Mouse (Mus musculus) heart, embryonic 14.5 days (tissue): ENCODE results near the gene Cux1. TPM values are rescaled to one million over a fixed set of nuclear protein-coding genes. Genes with fewer than 3 reads are reported as not detected.

ENCODE experiments used
- ATAC-seq: fragments of 200-750 bp; cut with Nextera tagmentation; 2 replicates; pipeline ENCODE4 v1.8.0; 2017; ENCODE audit warnings: low read depth, moderate TSS enrichment; ENCODE audit not compliant: insufficient number of reproducible peaks, insufficient read depth, low FRiP score
- H3K27ac ChIP-seq, 2 experiments: fragments of 200-500 bp in 1 of 2; fragments of 300-500 bp in 1 of 2; sonication (generic) in 1 of 2; replicated peaks in 1 of 2; 2 replicates each; pipeline ENCODE4 v1.5.1; 2012 to 2014; ENCODE audit warnings: low read depth in 2 of 2, low read length in 2 of 2, control low read depth in 1 of 2, mild to moderate bottlenecking in 1 of 2, mixed read lengths in 1 of 2; ENCODE audit not compliant: control insufficient read depth in 1 of 2, insufficient read depth in 1 of 2
- H3K27me3 ChIP-seq: fragments of 300-500 bp; sonication (generic); 2 replicates; pipeline ENCODE4 v1.6.1; 2014; ENCODE audit warnings: mild to moderate bottlenecking, low read length, control low read depth; ENCODE audit not compliant: control insufficient read depth, insufficient read depth
- H3K36me3 ChIP-seq: fragments of 300-500 bp; sonication (generic); 2 replicates; pipeline ENCODE4 v1.6.1; 2014; ENCODE audit warnings: mild to moderate bottlenecking, control low read depth, low read length, mixed read lengths; ENCODE audit not compliant: control insufficient read depth, insufficient read depth
- H3K4me1 ChIP-seq, 2 experiments: fragments of 200-500 bp in 1 of 2; fragments of 300-500 bp in 1 of 2; sonication (generic) in 1 of 2; 2 replicates each; pipeline ENCODE4 v1.6.1; 2012 to 2014; ENCODE audit warnings: low read length in 2 of 2, control low read depth in 1 of 2, mixed read lengths in 1 of 2; ENCODE audit not compliant: control insufficient read depth in 2 of 2, insufficient read depth in 2 of 2
- H3K4me2 ChIP-seq: fragments of 300-500 bp; sonication (generic); 2 replicates; pipeline ENCODE4 v1.6.1; 2014; ENCODE audit warnings: mild to moderate bottlenecking, low read length
- H3K4me3 ChIP-seq, 2 experiments: fragments of 200-500 bp in 1 of 2; fragments of 300-500 bp in 1 of 2; sonication (generic) in 1 of 2; 2 replicates each; pipeline ENCODE4 v1.5.1; 2012 to 2014; ENCODE audit warnings: low read length in 2 of 2, mild to moderate bottlenecking in 2 of 2, control low read depth in 1 of 2, low read depth in 1 of 2, moderate library complexity in 1 of 2; ENCODE audit not compliant: control insufficient read depth in 1 of 2, insufficient read depth in 1 of 2
- H3K9ac ChIP-seq: fragments of 300-500 bp; sonication (generic); 2 replicates; pipeline ENCODE4 v1.6.1; 2014; ENCODE audit warnings: mild to moderate bottlenecking, low read length
- H3K9me3 ChIP-seq: fragments of 300-500 bp; sonication (generic); 2 replicates; pipeline ENCODE4 v1.6.1; 2016; ENCODE audit warnings: low read length, control low read depth; ENCODE audit not compliant: control insufficient read depth
- WGBS: fragments of 180-500 bp; shearing (Covaris S2); extraction: QIAGEN DNeasy Blood & Tissue Kit; methylation state at CpG from one replicate; pipeline ENCODE4 v1.1.7; 2014; 5-methylcytosine and 5-hydroxymethylcytosine counted together
- polyA plus RNA-seq: library from polyadenylated mRNA; unstranded; fragments of >200 nt; fragmentation: Nextera tagmentation; extraction: Ambion mirVana; gene quantifications from 2 replicates; pipeline ENCODE4 v1.2.1, GENCODE M21; 2014

The Cux1 gene
- polyA plus RNA-seq, 1 experiment from 2014 or later: 71.6 TPM

DNA sequence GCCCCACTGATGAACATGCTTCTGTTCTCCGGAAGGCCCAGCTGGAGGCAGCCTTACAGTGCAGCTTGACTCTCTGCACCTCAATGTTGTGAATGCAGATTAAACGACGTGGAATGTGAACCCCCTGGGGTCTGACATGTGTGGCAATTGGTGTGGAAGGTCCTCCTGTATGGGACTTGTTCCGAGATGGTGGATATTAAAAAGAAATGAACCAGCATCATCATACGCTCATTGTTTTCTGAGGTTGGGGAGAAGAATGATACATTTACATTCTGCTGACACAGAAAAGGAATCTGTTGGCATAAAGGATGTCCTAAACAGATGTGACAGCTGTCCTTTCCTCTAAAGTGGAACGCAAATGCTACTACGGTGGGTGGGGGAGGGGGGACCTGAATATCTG lies 203.9 kb downstream of the Cux1 start:
- H3K9ac ChIP-seq: no peak overlapping the region
- no peak for ATAC-seq
- H3K4me3 ChIP-seq: no peak overlapping the region
- H3K27ac ChIP-seq: no peak overlapping the region
- H3K4me1 ChIP-seq: no peaks in the 10 kb centered on the region; a peak in 1 of 4 replicates
- H3K36me3 ChIP-seq: peaks cover 89% of the 10 kb centered on the region
- no peaks in the 10 kb centered on the region for H3K9me3 ChIP-seq
- H3K27me3 ChIP-seq: no peaks in the 10 kb centered on the region
- H3K4me2 ChIP-seq: no peak overlapping the region
- WGBS: 70% methylated on average over 7 of the region's 7 CpGs

DNA sequence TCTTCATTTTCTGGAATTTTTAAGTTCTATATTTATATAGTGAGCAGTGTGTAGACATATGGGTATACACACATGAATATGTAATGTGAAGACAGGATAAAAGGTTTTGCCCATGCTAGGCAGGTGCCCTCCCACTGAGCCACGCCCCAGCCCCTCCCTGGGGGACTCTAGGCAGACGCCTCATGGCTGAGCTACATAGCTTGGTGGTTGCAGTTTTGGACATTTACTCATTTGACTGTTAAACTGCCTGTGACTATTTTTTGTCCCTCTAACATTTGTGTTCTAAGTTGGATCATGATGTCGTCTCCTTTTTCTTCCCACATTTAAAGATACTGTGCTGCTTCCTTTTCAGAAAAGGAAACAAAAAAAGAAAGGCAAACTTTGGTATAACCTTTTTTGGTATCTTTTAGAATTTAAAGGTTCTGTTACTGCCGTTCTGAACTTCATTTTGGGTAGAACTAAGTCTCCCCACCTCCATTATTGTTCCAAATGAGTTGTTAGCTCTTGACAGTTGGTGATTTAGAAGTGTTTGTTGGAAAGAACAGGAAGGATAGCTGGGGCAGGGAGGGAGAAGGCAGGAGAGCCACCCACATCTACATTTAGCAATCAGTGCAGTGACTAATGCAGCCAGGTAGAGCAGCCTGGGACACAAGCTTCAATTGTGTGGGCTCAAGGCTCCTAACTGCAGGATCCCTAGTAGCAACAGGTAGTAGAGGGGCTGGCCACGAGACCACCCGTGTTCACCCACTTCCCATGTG lies 204.6 kb downstream of the Cux1 start:
- no peak overlapping the region for H3K4me2 ChIP-seq
- no peak for ATAC-seq
- no peak overlapping the region for H3K4me3 ChIP-seq
- H3K9me3 ChIP-seq: no peaks in the 10 kb centered on the region
- H3K9ac ChIP-seq: no peak overlapping the region
- peaks cover 88% of the 10 kb centered on the region for H3K36me3 ChIP-seq
- H3K27ac ChIP-seq: no peak overlapping the region
- H3K27me3 ChIP-seq: no peaks in the 10 kb centered on the region
- peaks cover 1 to 7% of the 10 kb centered on the region in 2 experiments; a peak in 3 of 4 replicates for H3K4me1 ChIP-seq
- WGBS: 84% methylated on average over 6 of the region's 6 CpGs

DNA sequence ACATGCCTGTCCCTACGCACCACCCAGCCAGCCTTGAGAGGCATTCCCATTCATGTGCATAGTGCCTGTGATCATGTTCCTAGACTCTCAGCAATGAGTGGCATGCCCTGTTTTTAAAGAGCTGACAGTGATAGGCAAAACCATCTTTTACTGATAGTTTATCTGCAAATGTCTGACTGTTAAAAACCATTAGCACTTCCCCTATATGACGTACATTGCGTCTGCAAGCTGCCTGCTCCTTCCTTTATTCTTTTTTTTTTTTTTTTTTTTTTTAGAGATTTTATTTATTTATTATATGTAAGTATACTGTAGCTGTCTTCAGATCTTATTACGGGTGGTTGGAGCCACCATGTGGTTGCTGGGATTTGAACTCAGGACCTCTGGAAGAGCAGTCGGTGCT lies 205.3 kb downstream of the Cux1 start:
- WGBS: 85% methylated on average over 5 of the region's 5 CpGs
- ATAC-seq: no peak
- H3K36me3 ChIP-seq: peaks cover 87% of the 10 kb centered on the region

DNA sequence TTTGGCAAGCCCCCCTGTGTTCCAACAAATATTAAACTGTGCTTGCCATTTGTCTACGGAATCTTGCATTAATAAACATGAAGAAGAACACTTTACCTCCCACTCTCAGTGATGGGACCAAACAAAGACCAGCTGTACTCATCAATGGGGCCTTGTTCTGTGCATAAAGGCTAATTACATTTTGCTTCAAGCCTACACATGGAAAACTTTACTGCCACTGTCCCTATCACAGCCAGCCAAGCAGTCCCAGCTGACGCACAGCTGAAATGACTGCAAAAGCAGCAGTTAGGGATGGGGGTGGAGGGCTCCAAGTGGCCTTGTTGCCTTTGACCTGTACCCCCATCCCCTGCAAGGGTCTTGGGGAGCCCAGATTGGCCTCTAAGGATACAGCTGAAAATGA lies 210.1 kb downstream of the Cux1 start:
- H3K9me3 ChIP-seq: no peaks in the 10 kb centered on the region
- H3K4me3 ChIP-seq: no peak overlapping the region
- 75% methylated on average over 2 of the region's 2 CpGs for WGBS
- no peaks in the 10 kb centered on the region for H3K27me3 ChIP-seq
- no peak overlapping the region for H3K27ac ChIP-seq
- no peak overlapping the region for H3K9ac ChIP-seq
- H3K4me1 ChIP-seq: peaks cover 17 to 45% of the 10 kb centered on the region in 2 experiments
- no peak overlapping the region for H3K4me2 ChIP-seq
- peaks cover 59% of the 10 kb centered on the region for H3K36me3 ChIP-seq
- no peak for ATAC-seq

More for the DNA sequence above, 205.3 kb downstream of the Cux1 start:
- H3K4me3 ChIP-seq: no peak overlapping the region
- H3K4me2 ChIP-seq: no peak overlapping the region
- peaks cover 5 to 12% of the 10 kb centered on the region in 2 experiments; a peak in 3 of 4 replicates for H3K4me1 ChIP-seq
- H3K27me3 ChIP-seq: no peaks in the 10 kb centered on the region
- H3K9me3 ChIP-seq: no peaks in the 10 kb centered on the region
- no peak overlapping the region for H3K27ac ChIP-seq
- H3K9ac ChIP-seq: no peak overlapping the region

DNA sequence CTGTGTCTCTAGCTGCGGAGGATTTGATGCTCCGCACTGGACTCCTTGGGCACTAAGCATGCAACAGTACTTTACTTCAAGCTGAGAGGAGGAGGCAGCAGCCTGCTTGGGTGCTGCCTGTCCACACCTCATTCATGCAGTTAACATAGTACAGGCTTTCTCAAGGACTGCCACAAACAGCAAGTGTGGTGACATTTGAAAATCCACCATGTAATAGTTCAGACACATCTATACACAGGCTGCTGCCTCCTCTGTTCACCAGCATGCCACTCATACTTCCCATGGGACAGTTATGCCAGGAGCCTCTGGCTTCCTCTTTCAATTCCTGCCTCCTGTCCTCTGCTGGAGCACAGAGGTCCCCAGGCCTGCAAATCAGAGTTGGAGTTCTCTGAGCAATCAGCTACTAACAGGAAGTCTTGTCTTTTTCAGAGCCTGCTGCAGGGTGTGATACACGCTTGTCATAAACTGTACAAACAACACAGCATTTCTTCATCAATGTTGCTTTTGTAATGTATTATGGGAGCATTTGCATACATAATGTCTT lies 211.6 kb downstream of the Cux1 start:
- Histone ChIP-seq H3K4me2 (no peak overlapping the region), H3K9me3 (no peaks in the 10 kb centered on the region), H3K27me3 (no peaks in the 10 kb centered on the region), H3K9ac (no peak overlapping the region), H3K4me3 (no peak overlapping the region), H3K4me1 (peaks cover 17 to 45% of the 10 kb centered on the region in 2 experiments), H3K27ac (peak overlapping the region; percentile 42 to 73), H3K36me3 (peaks cover 50% of the 10 kb centered on the region)
- 0 out of 2 replicates have a peak, but pooled peaks have one; percentile 55 for ATAC-seq
- 31% methylated on average over 3 of the region's 3 CpGs for WGBS

DNA sequence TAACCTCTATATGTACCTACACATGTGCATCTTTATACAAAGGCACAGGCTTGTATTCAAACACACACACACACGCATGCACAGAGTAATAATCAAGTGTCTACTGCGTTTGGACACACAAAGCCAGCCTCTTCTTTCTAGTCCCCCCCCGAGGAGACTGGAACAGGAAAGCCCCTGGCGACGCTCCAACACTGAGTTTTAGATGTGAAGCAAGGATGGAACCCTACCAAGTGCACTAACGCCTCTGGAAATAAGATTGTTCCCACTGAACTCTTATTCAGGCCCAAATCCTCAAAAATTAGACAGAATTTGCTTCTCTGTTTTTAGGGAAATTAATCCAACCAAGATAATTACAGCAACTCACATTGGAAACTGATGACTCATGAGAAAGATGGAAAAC lies 212.6 kb downstream of the Cux1 start:
- H3K36me3 ChIP-seq: peaks cover 41% of the 10 kb centered on the region
- no peak overlapping the region for H3K4me3 ChIP-seq
- no peaks in the 10 kb centered on the region for H3K9me3 ChIP-seq
- peak overlapping the region in 1 of 2 experiments; percentile 17; a peak in 1 of 4 replicates for H3K27ac ChIP-seq
- H3K9ac ChIP-seq: no peak overlapping the region
- H3K4me2 ChIP-seq: no peak overlapping the region
- H3K27me3 ChIP-seq: no peaks in the 10 kb centered on the region
- peaks cover 17 to 45% of the 10 kb centered on the region in 2 experiments for H3K4me1 ChIP-seq
- WGBS: 69% methylated on average over 6 of the region's 6 CpGs
- no peak for ATAC-seq

DNA sequence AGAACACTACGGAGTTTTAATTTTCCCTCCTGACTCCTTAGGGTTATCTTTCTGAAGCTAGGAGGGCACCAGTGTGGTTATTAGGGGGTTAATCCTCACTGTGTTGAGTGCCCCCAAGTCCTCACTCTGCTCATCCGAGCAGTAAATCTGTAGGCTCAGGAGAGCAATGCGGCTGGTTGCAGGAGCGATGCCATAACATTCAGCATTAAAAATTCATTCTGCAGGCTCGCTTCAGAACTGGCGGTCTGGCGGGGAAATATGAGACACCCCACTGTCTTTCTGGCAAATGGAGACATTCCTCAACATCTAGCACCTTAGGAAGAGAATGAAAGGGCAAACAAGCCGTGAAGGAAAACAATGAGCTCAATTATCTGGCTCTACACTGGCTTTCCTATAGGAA lies 214.2 kb downstream of the Cux1 start:
- Histone ChIP-seq H3K27me3 (no peaks in the 10 kb centered on the region), H3K4me2 (no peak overlapping the region), H3K36me3 (peaks cover 40% of the 10 kb centered on the region), H3K9ac (no peak overlapping the region), H3K27ac (no peak overlapping the region), H3K4me1 (peaks cover 17 to 43% of the 10 kb centered on the region in 2 experiments), H3K9me3 (no peaks in the 10 kb centered on the region), H3K4me3 (no peak overlapping the region)
- no peak for ATAC-seq
- 69% methylated on average over 8 of the region's 8 CpGs for WGBS
